Comparison of ENCODE assay signal across 15 mouse cellular contexts in the genomic region with DNA sequence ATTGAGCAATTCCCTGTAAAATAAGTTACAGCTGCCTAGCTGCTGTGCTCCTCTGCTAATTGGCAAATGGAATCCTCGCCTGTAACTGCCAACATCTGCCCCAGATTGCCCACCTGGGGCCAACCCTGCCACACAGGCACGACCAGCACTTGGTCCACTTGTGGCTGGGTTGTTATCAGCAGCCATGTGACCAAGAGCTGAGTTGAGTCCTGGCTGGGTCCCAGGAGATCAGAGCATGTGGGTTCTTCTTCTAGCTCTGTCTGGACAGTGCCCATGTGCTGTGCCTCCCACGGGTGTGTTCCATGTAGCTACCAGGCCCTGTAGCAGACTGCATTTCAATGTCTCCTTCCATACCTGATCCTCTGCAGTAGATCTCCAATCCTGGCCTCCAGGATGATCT.
"Had no signal": no experiment of that assay in that cellular context is flagged by ENCODE, and none has a peak within 500 bp of the region (broad histone marks: within the 10 kb centered on the region; RNA-seq: fewer than 3 reads in every experiment).

No protein-coding gene starts in this region.

- H3K9me3 ChIP-seq: limb, embryonic 13.5 days; megakaryocyte, embryonic 14.5 days; midbrain, embryonic 15.5 days; neural tube, embryonic 12.5 days had no signal

- H3K4me1 ChIP-seq: megakaryocyte, embryonic 14.5 days had no signal

- H3K4me2 ChIP-seq: limb, embryonic 13.5 days; midbrain, embryonic 11.5 days; midbrain, embryonic 15.5 days; neural tube, embryonic 12.5 days had no signal

- H3K9ac ChIP-seq: limb, embryonic 13.5 days; liver, embryonic 14.5 days; midbrain, embryonic 15.5 days; neural tube, embryonic 12.5 days had no signal

- H3K4me3 ChIP-seq: layer of hippocampus, adult 2 months; limb, embryonic 13.5 days; midbrain, embryonic 15.5 days; neural tube, embryonic 12.5 days had no signal

- ATAC-seq: midbrain, embryonic 15.5 days had no signal

- DNase-seq: kidney, postnatal 4 days; lung, adult 18-20 months; right cerebral cortex, postnatal 4 days; spleen, adult 18-20 months; thymus, adult 2 months; thymus, postnatal 25 days had no signal

- H3K27ac ChIP-seq: kidney, postnatal 0 days; layer of hippocampus, adult 2 months; limb, embryonic 13.5 days; liver, embryonic 14.5 days; macrophage; midbrain, embryonic 15.5 days; neural tube, embryonic 12.5 days had no signal

- H3K36me3 ChIP-seq: limb, embryonic 13.5 days; midbrain, embryonic 15.5 days; neural tube, embryonic 12.5 days had no signal

- H3K27me3 ChIP-seq: limb, embryonic 13.5 days; midbrain, embryonic 15.5 days; neural tube, embryonic 12.5 days had no signal
